Mouse (Mus musculus) heart, postnatal 0 days (tissue): Measurements from ENCODE around the gene Itga3.

Experiments
- CTCF ChIP-seq: IDR thresholded peaks from 2 replicates; pipeline ENCODE4 v1.5.1; 2016; ENCODE audit warnings: antibody characterized with exemption, control low read depth, low read depth
- EP300 ChIP-seq: IDR thresholded peaks from 2 replicates; pipeline ENCODE4 v1.6.1; 2016; ENCODE audit warnings: antibody characterized with exemption, low read depth

- TF ChIP-seq CTCF (no peak), EP300 (no peak)
Measured at GRCm38 (mm10) chr11:95001584-95002347, 74.8 kb downstream of the Itga3 start.
